Mouse (Mus musculus): ENCODE results near the gene Traf6. TPM values are rescaled to one million over a fixed set of nuclear protein-coding genes. Genes with fewer than 3 reads are reported as not detected.
"Not testable (repeated sequence)": the region's sequence is repeated elsewhere in the genome, so short reads cannot be mapped to it uniquely, and the experiment has no call there.

Traf6 gene
- total RNA-seq, 2 experiments from 2014 or later: 8.9 to 10.3 TPM

GRCm38 (mm10) chr2:101741653-101742052 lies 63.4 kb downstream of the Traf6 start:
- intact Hi-C loops (cut with DNase I): no loop called here
- no peak for DNase-seq (ENCODE audit: extremely low spot score in 1 of 2, low spot score in 2 of 2)

- intact Hi-C loops (cut with DNase I): no loop called here
- no peak for DNase-seq (ENCODE audit: extremely low spot score in 1 of 2, low spot score in 2 of 2)
Measured at GRCm38 (mm10) chr2:101742072-101742860, 64.0 kb downstream of the Traf6 start.

GRCm38 (mm10) chr2:101745656-101746055 lies 67.4 kb downstream of the Traf6 start:
- intact Hi-C loops (cut with DNase I): not testable (repeated sequence)

GRCm38 (mm10) chr2:101746537-101746936 lies 68.3 kb downstream of the Traf6 start:
- intact Hi-C loops (cut with DNase I): no loop called here
- DNase-seq (ENCODE audit: extremely low spot score in 1 of 2, low spot score in 2 of 2): no peak

More at GRCm38 (mm10) chr2:101745656-101746055, 67.4 kb downstream of the Traf6 start:
- DNase-seq (ENCODE audit: extremely low spot score in 1 of 2, low spot score in 2 of 2): not testable (repeated sequence)

Other genes with a start within 250 kb of the Traf6 start
- gene Rag2, start 53.7 kb upstream of the Traf6 start, total RNA-seq (2021): not detected
- gene Rag1, start 28.9 kb upstream of the Traf6 start, total RNA-seq (2021): under 1 TPM; 0.34 to 0.51 TPM
- gene B230118H07Rik, start 28.9 kb upstream of the Traf6 start, total RNA-seq (2021): 10 to 100 TPM; 24.7 to 27.9 TPM
- 1 to 10 TPM; 2.3 to 4.5 TPM for gene Prr5l, start 204.6 kb downstream of the Traf6 start, total RNA-seq (2021)
- 10 to 100 TPM; 41.3 to 42.2 TPM for gene Commd9, start 207.8 kb downstream of the Traf6 start, total RNA-seq (2021)